Mouse (Mus musculus) bone marrow macrophage, adult 2 months (primary cell): Measurements from ENCODE around the gene Pdk2.

Source experiments
- CTCF ChIP-seq: IDR thresholded peaks from 2 replicates; pipeline ENCODE4 v1.5.1; 2012; ENCODE audit warnings: low read depth, mild to moderate bottlenecking, low read length, moderate library complexity
- POLR2A ChIP-seq: IDR thresholded peaks from 2 replicates; pipeline ENCODE4 v1.6.1; 2012; ENCODE audit warnings: mild to moderate bottlenecking, low read depth, low read length, borderline replicate concordance

DNA sequence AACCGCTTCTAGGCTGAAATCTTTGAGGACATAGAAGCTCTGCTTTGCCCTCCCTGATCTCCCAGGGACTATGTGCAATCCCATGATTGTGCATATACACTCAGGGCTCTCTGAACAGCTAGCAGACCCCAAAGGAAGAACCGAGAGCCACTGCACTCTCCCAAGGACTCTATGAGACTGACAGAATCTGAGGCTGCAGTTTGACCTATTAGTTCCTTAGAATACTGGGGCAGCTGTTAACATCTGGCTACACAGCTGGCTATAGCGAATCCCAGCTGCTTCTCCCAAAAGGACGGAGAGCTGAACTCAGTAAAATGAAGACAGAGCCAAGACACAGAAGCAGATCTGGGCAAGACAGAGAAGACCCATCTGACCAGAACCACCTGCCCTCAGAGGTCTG lies 32.7 kb upstream of the Pdk2 start:
- no peak for TF ChIP-seq CTCF
- TF ChIP-seq POLR2A, result no peak
